10 mouse cellular contexts compared by ENCODE assay signal in the genomic region with DNA sequence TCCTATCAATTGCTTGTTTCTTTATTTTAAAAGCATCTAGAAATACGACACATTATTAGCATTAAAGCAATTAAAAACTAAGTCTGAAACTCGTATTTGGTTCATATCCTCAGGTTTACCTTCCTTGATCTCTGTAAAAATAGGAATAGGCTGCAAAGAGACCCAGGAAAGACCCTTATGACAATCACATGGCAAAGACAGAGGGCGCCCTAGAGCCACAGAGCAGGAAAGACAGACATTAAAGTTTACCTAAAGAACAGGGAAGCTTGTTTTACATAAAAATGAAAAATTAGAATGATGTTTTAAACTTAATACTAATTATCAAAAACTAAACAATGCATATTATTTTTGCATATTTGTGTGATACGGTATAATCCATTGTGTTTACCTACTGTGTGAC.
DNase-seq lines count a peak whose midpoint lies in the region; ATAC-seq lines count a peak whose summit lies in the region.
"Had no signal": no experiment of that assay in that cellular context is flagged by ENCODE, and none has a peak within 500 bp of the region (broad histone marks: within the 10 kb centered on the region; RNA-seq: fewer than 3 reads in every experiment).

No protein-coding gene starts in this region.

- no peaks in the 10 kb centered on the region for H3K4me1 ChIP-seq in hindbrain, embryonic 11.5 days (replicated peaks; ENCODE audit: control insufficient read depth, insufficient read depth, low read length)
- H3K4me1 ChIP-seq in hindbrain, embryonic 10.5 days (replicated peaks), result peaks cover 8% of the 10 kb centered on the region; the same call in 1 of the 2 replicates

- H3K9ac ChIP-seq in hindbrain, embryonic 11.5 days (ENCODE audit: low read depth, low read length), result no peak overlapping the region

- ATAC-seq in hindbrain, embryonic 11.5 days (ENCODE audit: low FRiP score), result no peak
- ATAC-seq in megakaryocyte progenitor cell, adult 5-6 weeks (replicated peaks; ENCODE audit: poor library complexity), result peak; percentile 70

- DNase-seq in hindbrain, embryonic 11.5 days (ENCODE audit: low spot score), result peak; percentile 19
- DNase-seq in hindbrain, embryonic 10.5 days (ENCODE audit: low spot score), result no peak
- DNase-seq in right cerebral cortex, postnatal 4 days, result peak; percentile 42
- no peak for DNase-seq in right cerebral cortex, adult 18-20 months
- DNase-seq in adrenal gland, postnatal 14 days, result peak; percentile 47
- DNase-seq in spleen, adult 12 weeks (ENCODE audit: low spot score), result no peak
- no peak for DNase-seq in cerebellum, adult 9-10 months
- DNase-seq: layer of hippocampus, postnatal 36 days had no signal

- no peak overlapping the region for H3K4me3 ChIP-seq in hindbrain, embryonic 11.5 days (ENCODE audit: low read depth, low read length)
- H3K4me3 ChIP-seq in hindbrain, embryonic 10.5 days, result no peak overlapping the region

- H3K27ac ChIP-seq in hindbrain, embryonic 11.5 days (ENCODE audit: low read depth, low read length), result no peak overlapping the region
- H3K27ac ChIP-seq in hindbrain, embryonic 10.5 days, result no peak overlapping the region
- H3K27ac ChIP-seq: macrophage had no signal

- H3K36me3 ChIP-seq in hindbrain, embryonic 11.5 days (ENCODE audit: control insufficient read depth, insufficient read depth, low read length), result no peaks in the 10 kb centered on the region
- no peaks in the 10 kb centered on the region for H3K36me3 ChIP-seq in hindbrain, embryonic 10.5 days

- no peaks in the 10 kb centered on the region for H3K27me3 ChIP-seq in hindbrain, embryonic 11.5 days (ENCODE audit: control insufficient read depth, insufficient read depth, low read length)
- H3K27me3 ChIP-seq in hindbrain, embryonic 10.5 days (ENCODE audit: insufficient read depth, poor library complexity, severe bottlenecking), result no peaks in the 10 kb centered on the region

- 70% methylated on average over 4 of the region's 4 CpGs for WGBS in hindbrain, embryonic 11.5 days
- WGBS in hindbrain, embryonic 10.5 days, result 65% methylated on average over 4 of the region's 4 CpGs

- H3K9me3 ChIP-seq in hindbrain, embryonic 11.5 days (ENCODE audit: control insufficient read depth, low read length), result no peaks in the 10 kb centered on the region
- no peaks in the 10 kb centered on the region for H3K9me3 ChIP-seq in hindbrain, embryonic 10.5 days

- no peak overlapping the region for H3K4me2 ChIP-seq in hindbrain, embryonic 11.5 days (replicated peaks; ENCODE audit: low read depth, low read length)

Comparison
In these comparisons a context has a peak if more than half of its experiments do, and no peak if none do; other contexts are left out.
1. DNase-seq: peak in hindbrain, embryonic 11.5 days (single experiment), right cerebral cortex, postnatal 4 days (single experiment) and adrenal gland, postnatal 14 days (single experiment); none in hindbrain, embryonic 10.5 days (single experiment), right cerebral cortex, adult 18-20 months (single experiment), spleen, adult 12 weeks (single experiment) and cerebellum, adult 9-10 months (single experiment).